Mouse (Mus musculus) cerebellum, adult 2 months (tissue): ENCODE measurements at regions not wholly inside any gene's neighbourhood (a gene's known extent, or its start where the extent isn't known, plus 50 kb on each side); places are given as distances from the start of the nearest gene placed in this dataset.

Experiments used
- CTCF ChIP-seq: fragments of 200-500 bp; IDR thresholded peaks from 2 replicates; pipeline ENCODE4 v1.5.1; 2011; ENCODE audit warnings: low read depth, mild to moderate bottlenecking, control low read depth, low read length, moderate library complexity, borderline replicate concordance; ENCODE audit not compliant: insufficient read depth
- POLR2A ChIP-seq: fragments of 200-500 bp; IDR thresholded peaks from 2 replicates; pipeline ENCODE4 v1.6.1; 2011; ENCODE audit warnings: low read length, control low read depth, borderline replicate concordance; ENCODE audit not compliant: insufficient read depth

DNA sequence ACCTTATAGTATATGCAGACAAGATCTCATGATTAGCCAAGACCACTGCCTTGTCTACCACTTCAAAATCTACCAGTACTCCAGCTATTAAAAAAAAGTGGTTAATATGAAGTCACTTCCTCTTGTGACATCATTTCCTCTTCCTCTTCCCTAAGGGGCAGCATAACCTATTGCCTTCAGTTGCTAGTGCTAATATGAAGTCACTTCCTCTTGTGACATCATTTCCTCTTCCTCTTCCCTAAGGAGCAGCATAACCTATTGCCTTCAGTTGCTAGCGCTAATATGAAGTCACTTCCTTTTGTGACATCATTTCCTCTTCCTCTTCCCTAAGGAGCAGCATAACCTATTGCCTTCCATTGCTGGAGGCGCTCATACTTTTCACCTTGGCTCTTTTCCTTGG is 218.2 kb downstream of the Rpap3 start:
- TF ChIP-seq CTCF (no peak), POLR2A (no peak)
